Mouse (Mus musculus): Measurements from ENCODE around the gene Acss2.

Acss2 gene

DNA sequence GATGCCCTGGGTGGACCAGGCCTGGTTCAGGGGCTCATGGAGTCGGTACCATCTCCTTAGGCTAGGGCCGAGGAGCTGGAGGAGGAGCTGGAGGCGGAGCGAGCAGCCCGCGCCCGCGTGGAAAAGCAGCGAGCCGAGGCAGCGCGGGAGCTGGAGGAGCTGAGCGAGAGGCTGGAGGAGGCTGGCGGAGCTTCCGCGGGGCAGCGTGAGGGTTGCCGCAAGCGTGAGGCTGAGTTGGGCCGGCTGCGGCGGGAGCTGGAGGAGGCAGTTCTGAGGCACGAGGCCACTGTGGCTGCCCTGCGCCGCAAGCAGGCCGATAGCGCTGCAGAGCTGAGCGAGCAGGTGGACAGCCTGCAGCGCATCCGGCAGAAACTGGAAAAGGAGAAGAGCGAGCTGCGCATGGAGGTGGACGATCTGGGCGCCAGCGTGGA lies 111.5 kb downstream of the Acss2 start:
- DNase-seq (ENCODE audit: low spot score) = no peak

DNA sequence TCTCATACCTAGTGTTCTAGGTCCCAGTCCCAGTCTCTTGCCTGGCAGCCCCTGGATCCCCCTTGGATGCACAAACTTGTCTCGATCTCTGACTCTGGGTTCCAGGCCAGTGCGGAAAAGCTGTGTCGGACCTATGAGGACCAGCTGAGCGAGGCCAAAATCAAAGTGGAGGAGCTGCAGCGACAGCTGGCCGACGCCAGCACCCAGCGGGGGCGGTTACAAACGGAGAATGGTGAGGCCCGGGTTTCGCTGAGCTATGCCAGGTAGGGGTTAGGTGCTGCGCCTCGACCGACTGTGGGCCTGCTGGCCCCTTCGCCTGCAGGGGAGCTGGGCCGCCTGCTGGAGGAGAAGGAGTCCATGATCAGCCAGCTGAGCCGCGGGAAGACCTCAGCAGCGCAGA lies 112.4 kb downstream of the Acss2 start:
- no peak for DNase-seq (ENCODE audit: low spot score)

DNA sequence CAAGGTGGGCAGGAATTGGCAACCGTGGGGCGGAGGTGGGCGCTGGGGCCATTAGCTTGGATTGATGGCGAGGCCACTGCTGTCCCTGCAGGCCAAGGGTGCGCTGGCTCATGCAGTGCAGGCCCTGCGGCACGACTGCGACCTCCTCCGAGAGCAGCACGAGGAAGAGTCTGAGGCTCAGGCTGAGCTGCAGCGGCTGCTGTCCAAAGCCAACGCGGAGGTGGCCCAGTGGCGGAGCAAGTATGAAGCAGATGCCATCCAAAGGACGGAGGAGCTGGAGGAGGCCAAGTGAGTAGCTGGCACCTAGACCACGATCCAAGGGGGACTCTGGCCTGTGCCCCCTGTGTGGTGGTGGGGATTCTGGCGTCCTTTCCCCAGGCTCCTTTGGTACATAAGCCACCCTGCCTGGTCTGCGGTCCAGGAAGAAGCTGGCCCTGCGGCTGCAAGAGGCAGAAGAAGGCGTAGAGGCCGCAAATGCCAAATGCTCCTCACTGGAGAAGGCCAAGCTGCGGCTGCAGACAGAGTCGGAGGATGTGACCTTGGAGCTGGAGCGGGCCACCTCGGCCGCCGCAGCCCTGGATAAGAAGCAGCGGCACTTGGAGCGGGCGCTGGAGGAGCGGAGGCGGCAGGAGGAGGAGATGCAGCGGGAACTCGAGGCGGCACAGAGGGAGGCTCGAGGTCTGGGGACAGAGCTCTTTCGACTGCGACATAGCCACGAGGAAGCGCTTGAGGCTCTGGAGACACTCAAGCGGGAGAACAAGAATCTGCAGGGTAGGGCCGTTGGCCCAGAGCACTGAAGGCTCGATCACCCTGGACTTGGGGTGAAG lies 113.1 kb downstream of the Acss2 start:
- no peak for DNase-seq (ENCODE audit: low spot score)

DNA sequence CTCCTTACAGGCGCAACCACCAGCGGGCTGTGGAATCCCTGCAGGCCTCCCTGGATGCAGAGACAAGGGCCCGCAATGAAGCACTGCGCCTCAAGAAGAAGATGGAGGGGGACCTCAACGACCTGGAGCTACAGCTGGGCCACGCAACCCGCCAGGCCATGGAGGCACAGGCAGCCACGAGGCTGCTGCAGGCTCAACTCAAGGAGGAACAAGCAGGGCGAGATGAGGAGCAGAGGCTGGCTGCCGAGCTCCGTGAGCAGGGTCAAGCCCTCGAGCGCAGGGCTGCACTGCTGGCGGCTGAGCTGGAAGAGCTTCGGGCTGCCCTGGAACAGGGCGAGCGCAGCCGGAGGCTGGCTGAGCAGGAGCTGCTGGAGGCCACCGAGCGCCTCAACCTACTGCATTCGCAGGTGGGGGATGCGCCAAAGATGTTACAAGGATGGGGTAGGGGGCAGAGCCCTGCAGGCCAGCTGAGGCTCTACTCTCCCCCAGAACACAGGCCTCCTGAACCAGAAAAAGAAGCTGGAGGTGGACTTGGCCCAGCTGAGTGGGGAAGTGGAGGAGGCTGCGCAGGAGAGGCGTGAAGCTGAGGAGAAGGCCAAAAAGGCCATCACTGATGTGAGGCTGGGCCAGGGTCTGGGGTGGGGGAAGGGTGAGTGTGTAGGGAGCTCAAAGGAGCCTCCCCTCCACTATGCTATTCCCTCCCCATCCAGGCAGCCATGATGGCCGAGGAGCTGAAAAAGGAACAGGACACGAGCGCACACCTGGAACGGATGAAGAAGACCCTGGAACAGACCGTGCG lies 114.6 kb downstream of the Acss2 start:
- no peak for DNase-seq (ENCODE audit: low spot score)

DNA sequence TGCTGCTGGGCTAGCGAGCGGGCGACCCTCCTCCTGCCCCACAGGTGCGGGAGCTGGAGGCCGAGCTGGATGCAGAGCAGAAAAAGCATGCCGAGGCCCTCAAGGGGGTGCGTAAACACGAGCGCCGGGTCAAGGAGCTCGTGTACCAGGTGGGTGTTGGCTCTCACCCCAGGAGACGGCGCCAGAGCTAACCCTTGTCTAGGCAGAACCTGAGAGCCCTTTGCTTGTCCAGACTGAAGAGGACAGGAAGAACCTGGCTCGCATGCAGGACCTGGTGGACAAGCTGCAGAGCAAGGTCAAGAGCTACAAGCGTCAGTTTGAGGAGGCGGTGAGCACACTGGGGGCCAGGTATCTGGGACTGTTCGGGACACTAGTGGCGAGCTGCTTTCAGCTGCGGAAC lies 115.4 kb downstream of the Acss2 start:
- no peak for DNase-seq (ENCODE audit: low spot score)

DNA sequence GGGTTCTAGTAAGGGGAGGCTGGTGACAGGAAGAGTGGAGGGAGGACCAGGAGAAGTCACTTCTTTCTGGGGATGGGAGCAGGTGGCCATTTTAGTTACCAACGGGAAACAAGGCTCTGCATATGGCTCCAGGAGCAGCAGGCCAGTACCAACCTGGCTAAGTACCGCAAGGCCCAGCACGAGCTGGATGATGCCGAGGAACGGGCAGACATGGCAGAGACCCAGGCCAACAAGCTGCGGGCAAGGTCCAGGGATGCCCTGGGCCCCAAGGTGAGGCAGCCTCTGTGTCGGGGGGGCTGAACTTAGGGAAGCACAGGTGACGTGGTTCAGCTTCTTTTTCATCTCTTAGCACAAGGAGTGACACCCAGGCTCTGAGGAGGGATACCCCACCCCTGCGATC lies 116.0 kb downstream of the Acss2 start:
- DNase-seq (ENCODE audit: low spot score) = no peak

DNA sequence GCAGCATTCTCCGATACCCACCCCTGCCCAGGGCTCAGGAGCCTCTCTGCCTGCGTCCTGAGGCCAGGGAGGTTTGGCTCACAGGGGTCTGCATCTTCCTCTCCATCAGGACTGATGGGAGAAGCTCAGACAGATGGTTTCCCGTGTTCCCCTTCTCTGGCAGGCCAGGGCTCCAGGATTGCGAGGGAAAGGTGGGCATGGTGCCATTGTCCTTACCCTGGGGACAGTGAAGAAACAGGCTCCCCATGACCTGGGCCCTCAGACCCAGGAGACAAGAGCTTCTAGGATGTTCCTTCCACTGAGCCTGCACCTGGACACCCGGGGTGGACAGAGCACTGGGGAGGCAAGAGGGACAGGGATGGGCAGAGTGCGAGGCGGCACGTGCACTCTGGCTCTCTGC lies 116.8 kb downstream of the Acss2 start:
- no peak for DNase-seq (ENCODE audit: low spot score)
